Mouse (Mus musculus) heart, adult 2 months (tissue): ENCODE measurements at regions not wholly inside any gene's neighbourhood (a gene's known extent, or its start where the extent isn't known, plus 50 kb on each side); places are given as distances from the start of the nearest gene placed in this dataset.

Source experiments
- DNase-seq, 2 experiments: peaks; one replicate each; pipeline ENCODE4 v3.0.0; 2021
- H3K27ac ChIP-seq: fragments of 200-600 bp; 2 replicates; pipeline ENCODE4 v1.8.1; 2022
- H3K27me3 ChIP-seq: fragments of 200-500 bp; 2 replicates; pipeline ENCODE4 v1.6.1; 2012; ENCODE audit warnings: mild to moderate bottlenecking, low read length, inconsistent platforms, mixed read lengths; ENCODE audit not compliant: control insufficient read depth, insufficient read depth
- H3K36me3 ChIP-seq: fragments of 200-500 bp; 2 replicates; pipeline ENCODE4 v1.6.1; 2012; ENCODE audit warnings: low read length, inconsistent platforms; ENCODE audit not compliant: control insufficient read depth, insufficient read depth
- H3K4me1 ChIP-seq: fragments of 200-500 bp; 2 replicates; pipeline ENCODE4 v1.6.1; 2011; ENCODE audit warnings: low read length; ENCODE audit not compliant: control insufficient read depth, insufficient read depth
- H3K4me3 ChIP-seq: fragments of 200-600 bp; 2 replicates; pipeline ENCODE4 v1.8.1; 2022
- H3K79me2 ChIP-seq: fragments of 200-500 bp; replicated peaks from 2 replicates; pipeline ENCODE4 v1.6.1; 2012; ENCODE audit warnings: mild to moderate bottlenecking, inconsistent platforms, low read length, moderate library complexity, mixed read lengths; ENCODE audit not compliant: control insufficient read depth, insufficient read depth
- H3K9ac ChIP-seq: fragments of 200-500 bp; 2 replicates; pipeline ENCODE4 v1.6.1; 2012; ENCODE audit warnings: low read depth, mild to moderate bottlenecking, control low read depth, inconsistent platforms, low read length, mixed read lengths
- CTCF ChIP-seq: fragments of 200-600 bp; IDR thresholded peaks from 2 replicates; pipeline ENCODE4 v1.8.1; 2022; ENCODE audit warnings: antibody characterized with exemption, mild to moderate bottlenecking, moderate library complexity
- EP300 ChIP-seq: fragments of 200-500 bp; IDR thresholded peaks from 2 replicates; pipeline ENCODE4 v1.6.1; 2011; ENCODE audit warnings: low read depth, low read length, control low read depth; ENCODE audit not compliant: insufficient read depth
- POLR2A ChIP-seq: fragments of 200-500 bp; IDR thresholded peaks from 2 replicates; pipeline ENCODE4 v1.6.1; 2011; ENCODE audit warnings: mild to moderate bottlenecking, low read depth, low read length, control low read depth; ENCODE audit not compliant: insufficient read depth
- WGBS: fragments of 180-500 bp; shearing (Covaris S2); methylation state at CpG from one replicate; pipeline ENCODE4 v1.1.7; 2018; 5-methylcytosine and 5-hydroxymethylcytosine counted together
- intact Hi-C: fragments of 180-260 bp; cut with DNase I; formaldehyde crosslinking; loops from one replicate; pipeline ENCODE4 v1.15.1; 2025

DNA sequence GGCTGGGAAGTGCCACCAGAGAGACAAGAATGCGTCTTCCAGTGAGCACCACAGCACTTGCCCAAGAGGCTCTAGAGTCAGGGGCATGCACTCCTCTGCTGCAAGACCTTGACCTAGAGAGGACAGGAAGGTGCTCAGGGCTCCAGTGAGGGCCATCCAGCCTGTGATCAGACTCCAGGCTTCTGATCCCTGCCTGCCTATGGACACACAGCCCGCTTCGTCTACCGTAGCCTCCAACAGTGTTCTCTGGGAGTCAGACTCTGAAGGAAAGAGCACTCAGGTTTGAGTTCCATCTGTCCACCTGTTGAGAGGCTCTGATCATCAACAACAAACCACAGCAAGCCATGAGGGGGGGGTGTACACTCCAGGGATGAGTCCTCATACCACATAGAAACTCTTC lies 1152.3 kb downstream of the 4930447A16Rik start:
- H3K27me3 ChIP-seq = no peaks in the 10 kb centered on the region

GRCm38 (mm10) chr15:38579481-38579880 lies 1154.1 kb downstream of the 4930447A16Rik start:
- TF ChIP-seq POLR2A = no peak
- TF ChIP-seq EP300 = no peak
- TF ChIP-seq CTCF = no peak
- Histone ChIP-seq H3K79me2 (no peaks in the 10 kb centered on the region), H3K27ac (no peak overlapping the region), H3K36me3 (no peaks in the 10 kb centered on the region), H3K27me3 (no peaks in the 10 kb centered on the region), H3K4me3 (no peak overlapping the region), H3K9ac (no peak overlapping the region), H3K4me1 (no peaks in the 10 kb centered on the region)
- DNase-seq = no peak
- 80% methylated on average over 4 of the region's 4 CpGs for WGBS
- intact Hi-C loops = no loop called here

More for the DNA sequence above, 1152.3 kb downstream of the 4930447A16Rik start:
- no peaks in the 10 kb centered on the region for H3K79me2 ChIP-seq
- TF ChIP-seq EP300 (no peak), CTCF (no peak), POLR2A (no peak)
- WGBS = 90% methylated on average over 4 of the region's 4 CpGs
- H3K36me3 ChIP-seq = no peaks in the 10 kb centered on the region
- H3K27ac ChIP-seq = no peak overlapping the region
- H3K4me3 ChIP-seq = no peak overlapping the region
- intact Hi-C loops = no loop called here
- no peak for DNase-seq
- no peaks in the 10 kb centered on the region for H3K4me1 ChIP-seq
- no peak overlapping the region for H3K9ac ChIP-seq

- no peak for DNase-seq
- Histone ChIP-seq H3K36me3 (no peaks in the 10 kb centered on the region), H3K27ac (no peak overlapping the region), H3K4me1 (no peaks in the 10 kb centered on the region), H3K4me3 (no peak overlapping the region), H3K9ac (no peak overlapping the region), H3K27me3 (no peaks in the 10 kb centered on the region), H3K79me2 (no peaks in the 10 kb centered on the region)
- WGBS = 54% methylated on average over 5 of the region's 5 CpGs
- TF ChIP-seq CTCF = no peak
- no peak for TF ChIP-seq POLR2A
- no peak for TF ChIP-seq EP300
- intact Hi-C loops = no loop called here
These were observed 1158.1 kb downstream of the 4930447A16Rik start for GRCm38 (mm10) chr15:38583500-38583899.

DNA sequence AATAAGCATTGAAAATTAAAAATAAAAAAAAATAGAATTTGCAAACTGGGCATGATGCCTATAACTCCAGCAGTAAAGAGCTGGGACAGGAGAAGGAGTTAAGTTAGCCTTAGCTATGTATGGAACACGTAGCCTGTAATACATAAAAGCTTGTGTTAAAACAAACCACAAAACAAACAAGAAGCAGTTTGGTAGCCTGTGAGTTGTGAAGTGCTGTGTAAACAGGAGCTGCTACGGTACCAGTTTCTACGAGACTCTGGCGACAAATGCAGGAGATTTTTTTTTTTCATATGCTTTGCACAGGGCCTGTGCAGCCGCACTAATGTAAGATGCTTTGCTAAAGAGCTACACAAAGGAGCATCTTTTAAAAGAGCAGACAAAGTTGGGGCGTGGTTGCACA lies 1159.1 kb downstream of the 4930447A16Rik start:
- DNase-seq = no peak
- Histone ChIP-seq H3K36me3 (no peaks in the 10 kb centered on the region), H3K79me2 (no peaks in the 10 kb centered on the region), H3K4me1 (no peaks in the 10 kb centered on the region), H3K27me3 (no peaks in the 10 kb centered on the region), H3K9ac (no peak overlapping the region), H3K4me3 (no peak overlapping the region), H3K27ac (no peak overlapping the region)
- intact Hi-C loops = no loop called here
- 94% methylated on average over 6 of the region's 6 CpGs for WGBS
- TF ChIP-seq CTCF (no peak), POLR2A (no peak), EP300 (no peak)

- no peak for DNase-seq
- WGBS = 80% methylated on average over 4 of the region's 4 CpGs
- TF ChIP-seq EP300 (no peak), POLR2A (no peak), CTCF (no peak)
- no peak overlapping the region for H3K4me3 ChIP-seq
- H3K79me2 ChIP-seq = no peaks in the 10 kb centered on the region
- intact Hi-C loops = no loop called here
- H3K36me3 ChIP-seq = no peaks in the 10 kb centered on the region
- H3K4me1 ChIP-seq = no peaks in the 10 kb centered on the region
- no peak overlapping the region for H3K9ac ChIP-seq
- H3K27ac ChIP-seq = no peak overlapping the region
- no peaks in the 10 kb centered on the region for H3K27me3 ChIP-seq
These were observed 1160.3 kb downstream of the 4930447A16Rik start for GRCm38 (mm10) chr15:38585610-38586009.

GRCm38 (mm10) chr15:38586594-38586993 lies 1161.2 kb downstream of the 4930447A16Rik start:
- intact Hi-C loops = no loop called here
- H3K27ac ChIP-seq = no peak overlapping the region
- TF ChIP-seq CTCF (no peak), EP300 (no peak), POLR2A (no peak)

GRCm38 (mm10) chr15:38588268-38588667 lies 1162.9 kb downstream of the 4930447A16Rik start:
- Histone ChIP-seq H3K27me3 (no peaks in the 10 kb centered on the region), H3K4me1 (no peaks in the 10 kb centered on the region), H3K9ac (no peak overlapping the region), H3K79me2 (no peaks in the 10 kb centered on the region), H3K36me3 (no peaks in the 10 kb centered on the region), H3K27ac (no peak overlapping the region), H3K4me3 (no peak overlapping the region)
- intact Hi-C loops = no loop called here
- no peak for TF ChIP-seq CTCF
- no peak for TF ChIP-seq POLR2A
- no peak for TF ChIP-seq EP300
- WGBS = 63% methylated on average over 5 of the region's 5 CpGs
- no peak for DNase-seq

More at GRCm38 (mm10) chr15:38586594-38586993, 1161.2 kb downstream of the 4930447A16Rik start:
- Histone ChIP-seq H3K9ac (no peak overlapping the region), H3K79me2 (no peaks in the 10 kb centered on the region), H3K36me3 (no peaks in the 10 kb centered on the region), H3K27me3 (no peaks in the 10 kb centered on the region), H3K4me3 (no peak overlapping the region), H3K4me1 (no peaks in the 10 kb centered on the region)
- 70% methylated on average over 10 of the region's 10 CpGs for WGBS
- DNase-seq = no peak
